Mouse (Mus musculus): ENCODE measurements at regions not wholly inside any gene's neighbourhood (a gene's known extent, or its start where the extent isn't known, plus 50 kb on each side); places are given as distances from the start of the nearest gene placed in this dataset.

- DNase-seq, result peak; percentile 64 to 86
Observed at GRCm38 (mm10) chr1:51596935-51597820, 119.0 kb upstream of the Nabp1 start.

GRCm38 (mm10) chr1:51594666-51595065, 116.4 kb upstream of the Nabp1 start:
- DNase-seq, result no peak

- no peak for DNase-seq
Observed at GRCm38 (mm10) chr1:51593621-51594441, 115.6 kb upstream of the Nabp1 start.

GRCm38 (mm10) chr1:51591886-51592285, 113.7 kb upstream of the Nabp1 start:
- DNase-seq, result no peak

- no peak for DNase-seq
Observed at GRCm38 (mm10) chr1:51590606-51591400, 112.6 kb upstream of the Nabp1 start.

GRCm38 (mm10) chr1:51584925-51585424, 106.8 kb upstream of the Nabp1 start:
- no peak for DNase-seq

- no peak for DNase-seq
Observed at GRCm38 (mm10) chr1:51583871-51584270, 105.6 kb upstream of the Nabp1 start.

GRCm38 (mm10) chr1:51580074-51580473, 101.8 kb upstream of the Nabp1 start:
- DNase-seq, result no peak

GRCm38 (mm10) chr1:51577701-51578100, 99.5 kb upstream of the Nabp1 start:
- DNase-seq, result no peak

GRCm38 (mm10) chr1:51572314-51573078, 94.3 kb upstream of the Nabp1 start:
- no peak for DNase-seq

GRCm38 (mm10) chr1:51569625-51570024, 91.4 kb upstream of the Nabp1 start:
- DNase-seq, result no peak

GRCm38 (mm10) chr1:51566170-51566649, 88.0 kb upstream of the Nabp1 start:
- DNase-seq, result no peak

- peak; percentile 9 to 31 for DNase-seq
Observed at GRCm38 (mm10) chr1:51556616-51557015, 78.4 kb upstream of the Nabp1 start.

- no peak for DNase-seq
Observed at GRCm38 (mm10) chr1:51553738-51554137, 75.5 kb upstream of the Nabp1 start.

- no peak for DNase-seq
Observed at GRCm38 (mm10) chr1:51551624-51552023, 73.4 kb upstream of the Nabp1 start.

GRCm38 (mm10) chr1:51542801-51543200, 64.6 kb upstream of the Nabp1 start:
- no peak for DNase-seq

- no peak for DNase-seq
Observed at GRCm38 (mm10) chr1:51539634-51540033, 61.4 kb upstream of the Nabp1 start.

GRCm38 (mm10) chr1:51538836-51539235, 60.6 kb upstream of the Nabp1 start:
- DNase-seq, result no peak

- DNase-seq, result no peak
Observed at GRCm38 (mm10) chr1:51537765-51538360, 59.6 kb upstream of the Nabp1 start.

- DNase-seq, result no peak
Observed at GRCm38 (mm10) chr1:51536076-51536475, 57.9 kb upstream of the Nabp1 start.

GRCm38 (mm10) chr1:51535414-51535813, 57.2 kb upstream of the Nabp1 start:
- no peak for DNase-seq
